Mouse (Mus musculus): ENCODE data around the gene Mrgpre. TPM values are rescaled to one million over a fixed set of nuclear protein-coding genes. Genes with fewer than 3 reads are reported as not detected.

The Mrgpre gene
- polyA plus RNA-seq, 2 experiments from 2014 or later, result 4.8 to 4.9 TPM

DNA sequence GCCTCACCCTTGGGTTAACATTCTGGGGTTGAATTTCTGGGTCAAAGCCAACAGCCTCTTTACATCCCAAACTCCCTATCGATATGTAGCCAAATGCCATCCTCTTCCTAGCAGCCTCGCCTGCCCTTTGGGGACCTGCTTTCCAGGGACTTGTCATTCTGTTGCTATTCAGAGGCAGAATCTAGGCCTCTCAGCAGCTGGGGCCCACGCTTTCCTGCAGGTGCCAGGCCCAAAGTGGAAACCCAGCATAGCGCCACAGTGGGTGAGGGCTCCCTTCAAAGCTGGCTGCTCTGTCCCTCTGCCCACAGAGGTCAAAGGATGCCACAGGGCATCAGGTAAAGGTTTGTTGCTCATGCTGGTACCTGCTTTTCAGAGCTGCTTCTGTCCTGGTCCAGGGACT is 50.6 kb downstream of the Mrgpre start:
- ATAC-seq, result no peak

DNA sequence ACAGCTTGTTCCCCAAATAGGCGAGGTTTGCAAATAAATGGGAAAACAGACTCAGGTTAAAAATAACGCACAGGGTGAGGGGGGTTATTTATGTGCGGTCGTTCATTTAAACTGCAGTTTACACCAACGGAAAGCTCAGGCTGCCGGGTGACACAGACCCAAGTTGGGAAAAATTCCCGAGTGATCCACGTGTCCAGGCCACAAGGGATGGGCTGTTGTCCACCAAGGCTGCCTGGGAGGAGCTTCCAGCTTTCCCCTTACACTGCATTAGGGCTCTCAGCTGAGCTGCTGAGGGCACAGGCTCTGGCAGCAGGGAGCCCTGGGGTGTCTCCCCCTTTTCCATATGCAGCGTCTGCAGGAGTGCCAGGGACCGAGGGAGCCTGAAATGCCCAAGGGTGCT is 54.4 kb downstream of the Mrgpre start:
- no peak for ATAC-seq

Other genes starting within 250 kb of the Mrgpre start
- gene Nap1l4, start 235.4 kb downstream of the Mrgpre start, polyA plus RNA-seq (2017; shearing (Covaris generic)), result 100 to 1,000 TPM; 246 to 261 TPM
- gene Cars, start 184.4 kb downstream of the Mrgpre start, polyA plus RNA-seq (2017; shearing (Covaris generic)), result 10 to 100 TPM; 26.1 to 30.4 TPM
- gene Tnfrsf26, start 155.8 kb downstream of the Mrgpre start, polyA plus RNA-seq (2017; shearing (Covaris generic)), result 100 to 1,000 TPM in 1 of 2 experiments, 10 to 100 TPM in 1; 96.1 to 107 TPM
- gene Tnfrsf22, start 134.8 kb downstream of the Mrgpre start, polyA plus RNA-seq (2017; shearing (Covaris generic)), result 10 to 100 TPM; 14.7 to 16.2 TPM
- 1 to 10 TPM; 2.1 to 3.3 TPM for gene Tnfrsf23, start 98.6 kb downstream of the Mrgpre start, polyA plus RNA-seq (2017; shearing (Covaris generic))
- 10 to 100 TPM; 18.3 to 29.2 TPM for gene Osbpl5, start 27.5 kb downstream of the Mrgpre start, polyA plus RNA-seq (2017; shearing (Covaris generic))
- gene Mrgprg, start 17.5 kb downstream of the Mrgpre start, polyA plus RNA-seq (2017; shearing (Covaris generic)), result not detected
- gene Nadsyn1, start 38.3 kb upstream of the Mrgpre start, polyA plus RNA-seq (2017; shearing (Covaris generic)), result 10 to 100 TPM; 13.7 to 16.0 TPM
- gene Dhcr7, start 38.6 kb upstream of the Mrgpre start, polyA plus RNA-seq (2017; shearing (Covaris generic)), result 10 to 100 TPM; 42.4 to 42.9 TPM
- under 1 TPM in 1 of 2 experiments, not detected in 1; 0.48 TPM for gene Gm498, start 82.3 kb upstream of the Mrgpre start, polyA plus RNA-seq (2017; shearing (Covaris generic))
- under 1 TPM in 1 of 2 experiments, not detected in 1; 0.11 TPM for gene Shank2, start 217.4 kb upstream of the Mrgpre start, polyA plus RNA-seq (2017; shearing (Covaris generic))